Mouse (Mus musculus) adipose tissue, adult 10 weeks (tissue): Measurements from ENCODE around the gene Vmn1r59. TPM values are rescaled to one million over a fixed set of nuclear protein-coding genes. Genes with fewer than 3 reads are reported as not detected.

Source experiments
- polyA plus RNA-seq: library from polyadenylated mRNA; stranded (reverse); fragments of 350-450 nt; fragmentation: Illumina TruSeq; extraction: RNeasy Lipid Tissue Mini Kit (QIAGEN cat#74804); gene quantifications from one replicate; pipeline ENCODE4 v1.2.3, GENCODE M21; 2014; ENCODE audit warnings: low read depth, low replicate concordance

Gene Vmn1r59
- not detected for polyA plus RNA-seq

DNA sequence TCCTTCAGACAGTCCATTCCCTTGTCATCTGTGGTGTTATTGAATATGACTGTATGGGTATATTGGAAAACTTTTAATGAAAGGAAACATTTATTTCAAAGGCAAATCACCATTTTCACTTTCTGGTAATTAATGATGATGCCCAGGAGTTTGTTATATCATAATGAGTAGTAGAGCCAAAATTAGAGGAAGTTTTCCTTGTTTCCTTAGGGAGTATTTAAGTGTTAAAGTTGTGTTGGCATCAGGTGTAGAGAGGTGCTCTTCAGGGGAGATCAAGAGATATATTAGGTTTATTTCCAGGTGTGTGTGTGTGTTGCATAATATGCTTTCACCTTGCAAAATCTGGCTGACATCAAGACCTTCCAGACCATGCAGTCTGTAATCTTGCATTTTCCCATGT is at the start of gene Vmn1r59:
Gene Vmn1r59 (minus strand): TSS at position 101 of the 400 bp plus-strand sequence.

DNA sequence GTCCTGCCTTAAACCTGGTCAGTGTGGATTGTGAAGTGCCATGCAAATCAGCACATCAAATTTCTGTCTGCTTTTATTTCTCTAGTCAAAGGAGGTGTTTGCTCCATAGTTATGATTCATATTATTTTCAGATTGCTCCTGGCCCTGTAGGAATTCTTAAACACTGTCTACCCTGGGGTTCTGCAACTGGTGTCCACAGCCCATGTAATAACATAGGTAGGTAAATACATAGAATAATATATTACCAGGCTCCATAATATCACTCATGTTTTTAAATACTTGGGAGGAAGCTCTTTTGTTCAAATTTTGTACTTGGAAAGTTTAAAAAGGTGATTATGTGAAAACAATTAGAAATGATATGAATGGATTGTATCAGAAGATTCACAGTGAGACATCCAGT is 37.3 kb upstream of the Vmn1r59 start, which contains the start of gene Vmn2r28:
Gene Vmn2r28 (minus strand): TSS at position 101 of the 400 bp plus-strand sequence.

DNA sequence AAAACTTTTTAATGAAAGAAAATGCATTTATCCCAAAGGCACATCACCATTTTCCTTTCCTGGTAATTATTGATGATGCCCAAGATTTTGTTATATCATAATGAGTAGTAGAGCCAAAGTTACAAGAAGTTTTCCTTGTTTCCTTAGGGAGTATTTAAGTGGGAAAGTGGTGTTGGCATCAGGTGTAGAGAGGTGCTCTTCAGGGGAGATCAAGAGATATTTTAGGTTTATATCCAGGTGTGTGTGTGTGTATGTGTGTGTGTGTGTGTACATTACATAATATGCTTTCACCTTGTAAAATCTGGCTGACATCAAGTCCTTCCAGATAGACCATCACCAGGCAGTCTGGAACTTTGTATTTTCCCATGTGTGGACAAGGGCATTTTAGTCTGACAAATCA is 43.3 kb downstream of the Vmn1r59 start, which contains the start of gene Vmn1r58:
Gene Vmn1r58 (minus strand): TSS at position 101 of the 400 bp plus-strand sequence.

Other genes starting within 250 kb of the Vmn1r59 start
- not detected for gene Vmn1r57, start 238.3 kb downstream of the Vmn1r59 start, polyA plus RNA-seq
- not detected for gene Gm5065, start 106.2 kb downstream of the Vmn1r59 start, polyA plus RNA-seq
- gene Nlrp2, start 105.7 kb downstream of the Vmn1r59 start, polyA plus RNA-seq: not detected
- gene Vmn1r58, start 43.4 kb downstream of the Vmn1r59 start, polyA plus RNA-seq: not detected
- gene Vmn2r28, start 37.2 kb upstream of the Vmn1r59 start, polyA plus RNA-seq: not detected
- gene Vmn1r60, start 90.5 kb upstream of the Vmn1r59 start, polyA plus RNA-seq: not detected
- gene Vmn1r61, start 156.5 kb upstream of the Vmn1r59 start, polyA plus RNA-seq: not detected
- gene Vmn1r62, start 216.9 kb upstream of the Vmn1r59 start, polyA plus RNA-seq: not detected